Mouse (Mus musculus): Measurements from ENCODE around the gene Vapb. TPM values are rescaled to one million over a fixed set of nuclear protein-coding genes. Genes with fewer than 3 reads are reported as not detected.
"Not testable (repeated sequence)": the region's sequence is repeated elsewhere in the genome, so short reads cannot be mapped to it uniquely, and the experiment has no call there.

Gene Vapb
- total and polyA plus RNA-seq, 3 experiments, result 29.1 to 483 (median 46.5) TPM

- DNase-seq (ENCODE audit: low read depth, low spot score), result no peak
- Histone ChIP-seq H3K4me1 (ENCODE audit: control insufficient read depth in 1 of 2, insufficient read depth in 2 of 2, low read length in 2 of 2) (no peaks in the 10 kb centered on the region), H3K9ac (ENCODE audit: control insufficient read depth, low read depth, low read length, poor library complexity, severe bottlenecking) (no peak overlapping the region), H3K36me3 (ENCODE audit: control insufficient read depth in 1 of 2, insufficient read depth in 2 of 2, low read length in 2 of 2) (no peaks in the 10 kb centered on the region), H3K79me2 (ENCODE audit: control insufficient read depth, insufficient read depth, low read length, poor library complexity) (no peaks in the 10 kb centered on the region), H3K27ac (ENCODE audit: control insufficient read depth, low read depth, low read length) (no peak overlapping the region), H3K4me3 (ENCODE audit: control insufficient read depth in 1 of 2, insufficient read depth in 1 of 2, low read depth in 2 of 2, low read length in 2 of 2) (no peak overlapping the region), H3K9me3 (replicated peaks; ENCODE audit: insufficient read depth, low read length) (no peaks in the 10 kb centered on the region), H3K27me3 (ENCODE audit: control insufficient read depth in 1 of 2, insufficient read depth in 2 of 2, low read length in 2 of 2) (no peaks in the 10 kb centered on the region)
- TF ChIP-seq MXI1 (IDR thresholded peaks at IDR 0.05; ENCODE audit: low read depth, low read length), result no peak
- no peak for TF ChIP-seq ZC3H11A (IDR thresholded peaks at IDR 0.05; ENCODE audit: low read depth, low read length)
- no peak for TF ChIP-seq TAL1 (IDR thresholded peaks at IDR 0.05; ENCODE audit: low read length)
- no peak for TF ChIP-seq TCF12 (IDR thresholded peaks at IDR 0.05; ENCODE audit: low read depth, low read length)
- TF ChIP-seq GATA1 (IDR thresholded peaks at IDR 0.05; ENCODE audit: low read depth, low read length), result no peak
- no peak for TF ChIP-seq MYB (IDR thresholded peaks at IDR 0.05; ENCODE audit: low read depth, low read length)
- TF ChIP-seq CTCF (IDR thresholded peaks at IDR 0.05 in 2 of 3, conservative IDR thresholded peaks at IDR 0.05 in 1 of 3; ENCODE audit: control insufficient read depth in 1 of 3, insufficient read depth in 1 of 3, low read depth in 2 of 3, low read length in 3 of 3, poor library complexity in 1 of 3, severe bottlenecking in 1 of 3), result no peak
- TF ChIP-seq POLR2AphosphoS5 (IDR thresholded peaks at IDR 0.05; ENCODE audit: borderline replicate concordance, low read depth, low read length), result no peak
- TF ChIP-seq USF2 (IDR thresholded peaks at IDR 0.05; ENCODE audit: borderline replicate concordance in 1 of 2, insufficient read depth in 1 of 2, low read depth in 1 of 2, low read length in 2 of 2), result no peak
- no peak for TF ChIP-seq NRF1 (IDR thresholded peaks at IDR 0.05; ENCODE audit: insufficient read depth, low read depth, low read length, poor library complexity, severe bottlenecking)
- TF ChIP-seq MEF2A (IDR thresholded peaks at IDR 0.05; ENCODE audit: extremely low read depth, insufficient replicate concordance, low read depth, low read length, poor library complexity, severe bottlenecking), result no peak
- no peak for TF ChIP-seq RAD21 (IDR thresholded peaks at IDR 0.05; ENCODE audit: low read depth, low read length)
- TF ChIP-seq CHD2 (IDR thresholded peaks at IDR 0.05; ENCODE audit: low read length), result no peak
- no peak for TF ChIP-seq UBTF (IDR thresholded peaks at IDR 0.05; ENCODE audit: borderline replicate concordance, insufficient read depth, low read depth, low read length)
- no peak for TF ChIP-seq NELFE (IDR thresholded peaks at IDR 0.05; ENCODE audit: low read depth, low read length)
- no peak for TF ChIP-seq MAZ (IDR thresholded peaks at IDR 0.05; ENCODE audit: low read depth, low read length)
- TF ChIP-seq MAFK (IDR thresholded peaks at IDR 0.05; ENCODE audit: borderline replicate concordance, low read depth, low read length), result no peak
Observed at GRCm38 (mm10) chr2:173716966-173717365, 20.3 kb upstream of the Vapb start.

- not testable (repeated sequence) for H3K27ac ChIP-seq (ENCODE audit: control insufficient read depth, low read depth, low read length); H3K9me3 ChIP-seq (replicated peaks; ENCODE audit: insufficient read depth, low read length); H3K9ac ChIP-seq (ENCODE audit: control insufficient read depth, low read depth, low read length, poor library complexity, severe bottlenecking); H3K4me3 ChIP-seq (ENCODE audit: control insufficient read depth in 1 of 2, insufficient read depth in 1 of 2, low read depth in 2 of 2, low read length in 2 of 2); H3K4me1 ChIP-seq (ENCODE audit: control insufficient read depth in 1 of 2, insufficient read depth in 2 of 2, low read length in 2 of 2); H3K27me3 ChIP-seq (ENCODE audit: control insufficient read depth in 1 of 2, insufficient read depth in 2 of 2, low read length in 2 of 2); H3K36me3 ChIP-seq (ENCODE audit: control insufficient read depth in 1 of 2, insufficient read depth in 2 of 2, low read length in 2 of 2); DNase-seq (ENCODE audit: low read depth, low spot score); H3K79me2 ChIP-seq (ENCODE audit: control insufficient read depth, insufficient read depth, low read length, poor library complexity)
Observed at GRCm38 (mm10) chr2:173719115-173719514, 18.2 kb upstream of the Vapb start, which contains the start of gene 1700010B08Rik. TSS of gene 1700010B08Rik (plus strand) at chr2:173719415.

Data from MEL (cell line).